Mouse (Mus musculus): ENCODE results near the gene Zfp541. TPM values are rescaled to one million over a fixed set of nuclear protein-coding genes. Genes with fewer than 3 reads are reported as not detected.

Gene Zfp541
- polyA plus RNA-seq, 1 experiment from 2014 or later = 0.16 TPM

- Histone ChIP-seq H3K36me3 (replicated peaks; ENCODE audit: control insufficient read depth, insufficient read depth) (peaks cover 8% of the 10 kb centered on the region; the same call in 1 of the 2 replicates), H3K27ac (peak overlapping the region; percentile 50), H3K4me2 (replicated peaks) (peak overlapping the region; percentile 78), H3K9me3 (ENCODE audit: control insufficient read depth, low read length) (no peaks in the 10 kb centered on the region), H3K9ac (peak overlapping the region; percentile 38), H3K4me1 (replicated peaks; ENCODE audit: control insufficient read depth, insufficient read depth, low read length) (peaks cover 28% of the 10 kb centered on the region), H3K4me3 (replicated peaks; ENCODE audit: low read length) (no peak overlapping the region), H3K27me3 (ENCODE audit: control insufficient read depth, insufficient read depth, low read length) (no peaks in the 10 kb centered on the region)
- WGBS = 3% methylated on average over 3 of the region's 3 CpGs
- ATAC-seq (ENCODE audit: low FRiP score) (no peak), DNase-seq (ENCODE audit: low spot score) (no peak)
Measured at GRCm38 (mm10) chr7:16043861-16044435, 17.7 kb upstream of the Zfp541 start.

- Histone ChIP-seq H3K4me1 (replicated peaks; ENCODE audit: control insufficient read depth, insufficient read depth, low read length) (peaks cover 34% of the 10 kb centered on the region), H3K9ac (peak overlapping the region; percentile 38; the same call in 1 of the 2 replicates), H3K27ac (peak overlapping the region; percentile 50), H3K36me3 (replicated peaks; ENCODE audit: control insufficient read depth, insufficient read depth) (peaks cover 8% of the 10 kb centered on the region; the same call in 1 of the 2 replicates), H3K27me3 (ENCODE audit: control insufficient read depth, insufficient read depth, low read length) (no peaks in the 10 kb centered on the region), H3K4me3 (replicated peaks; ENCODE audit: low read length) (no peak overlapping the region), H3K9me3 (ENCODE audit: control insufficient read depth, low read length) (no peaks in the 10 kb centered on the region), H3K4me2 (replicated peaks) (peak overlapping the region; percentile 78)
- WGBS = 29% methylated on average over 5 of the region's 5 CpGs
- ATAC-seq (ENCODE audit: low FRiP score) (no peak), DNase-seq (ENCODE audit: low spot score) (no peak)
Measured at GRCm38 (mm10) chr7:16044531-16044930, 17.1 kb upstream of the Zfp541 start.

- H3K4me2 ChIP-seq (replicated peaks) = peak overlapping the region; percentile 78
- no peaks in the 10 kb centered on the region for H3K27me3 ChIP-seq (ENCODE audit: control insufficient read depth, insufficient read depth, low read length)
- peak overlapping the region; percentile 69 for H3K4me3 ChIP-seq (replicated peaks; ENCODE audit: low read length)
- ATAC-seq (ENCODE audit: low FRiP score) = no peak
- peaks cover 8% of the 10 kb centered on the region; the same call in 1 of the 2 replicates for H3K36me3 ChIP-seq (replicated peaks; ENCODE audit: control insufficient read depth, insufficient read depth)
- 54% methylated on average over 2 of the region's 2 CpGs for WGBS
- peak overlapping the region; percentile 98 for H3K27ac ChIP-seq
- DNase-seq (ENCODE audit: low spot score) = no peak
- no peaks in the 10 kb centered on the region for H3K9me3 ChIP-seq (ENCODE audit: control insufficient read depth, low read length)
- peak overlapping the region; percentile 96 for H3K9ac ChIP-seq
- peaks cover 44% of the 10 kb centered on the region for H3K4me1 ChIP-seq (replicated peaks; ENCODE audit: control insufficient read depth, insufficient read depth, low read length)
Measured at GRCm38 (mm10) chr7:16045538-16045937, 16.1 kb upstream of the Zfp541 start.

GRCm38 (mm10) chr7:16046101-16046480 is 15.5 kb upstream of the Zfp541 start:
- H3K27me3 ChIP-seq (ENCODE audit: control insufficient read depth, insufficient read depth, low read length) = no peaks in the 10 kb centered on the region
- 3% methylated on average over 7 of the region's 7 CpGs for WGBS
- H3K9me3 ChIP-seq (ENCODE audit: control insufficient read depth, low read length) = no peaks in the 10 kb centered on the region
- peaks cover 8% of the 10 kb centered on the region; the same call in 1 of the 2 replicates for H3K36me3 ChIP-seq (replicated peaks; ENCODE audit: control insufficient read depth, insufficient read depth)
- peak overlapping the region; percentile 69 for H3K4me3 ChIP-seq (replicated peaks; ENCODE audit: low read length)
- ATAC-seq (ENCODE audit: low FRiP score) (peak; percentile 3; the same call in 1 of the 2 replicates), DNase-seq (ENCODE audit: low spot score) (peak; percentile 39)
- H3K4me2 ChIP-seq (replicated peaks) = peak overlapping the region; percentile 78
- H3K9ac ChIP-seq = peak overlapping the region; percentile 96
- H3K4me1 ChIP-seq (replicated peaks; ENCODE audit: control insufficient read depth, insufficient read depth, low read length) = peaks cover 44% of the 10 kb centered on the region
- peak overlapping the region; percentile 98 for H3K27ac ChIP-seq

- peaks cover 44% of the 10 kb centered on the region for H3K4me1 ChIP-seq (replicated peaks; ENCODE audit: control insufficient read depth, insufficient read depth, low read length)
- ATAC-seq (ENCODE audit: low FRiP score) (peak; percentile 25), DNase-seq (ENCODE audit: low spot score) (peak; percentile 55)
- no peaks in the 10 kb centered on the region for H3K9me3 ChIP-seq (ENCODE audit: control insufficient read depth, low read length)
- peak overlapping the region; percentile 98 for H3K27ac ChIP-seq
- under 1% methylated on average over 45 of the region's 46 CpGs for WGBS
- peak overlapping the region; percentile 69 for H3K4me3 ChIP-seq (replicated peaks; ENCODE audit: low read length)
- H3K36me3 ChIP-seq (replicated peaks; ENCODE audit: control insufficient read depth, insufficient read depth) = peaks cover 8% of the 10 kb centered on the region; the same call in 1 of the 2 replicates
- peak overlapping the region; percentile 96 for H3K9ac ChIP-seq
- H3K4me2 ChIP-seq (replicated peaks) = peak overlapping the region; percentile 78
- no peaks in the 10 kb centered on the region for H3K27me3 ChIP-seq (ENCODE audit: control insufficient read depth, insufficient read depth, low read length)
Measured at GRCm38 (mm10) chr7:16046481-16047337, 14.9 kb upstream of the Zfp541 start.

GRCm38 (mm10) chr7:16047338-16048146 is 14.1 kb upstream of the Zfp541 start, which contains the start of gene Bicra:
Gene Bicra, minus strand, starts transcription at chr7:16047921.
- peaks cover 8% of the 10 kb centered on the region; the same call in 1 of the 2 replicates for H3K36me3 ChIP-seq (replicated peaks; ENCODE audit: control insufficient read depth, insufficient read depth)
- no peaks in the 10 kb centered on the region for H3K9me3 ChIP-seq (ENCODE audit: control insufficient read depth, low read length)
- peak within 1 kb of the TSS; percentile 78 for H3K4me2 ChIP-seq (replicated peaks)
- DNase-seq (ENCODE audit: low spot score) (peak; percentile 92), ATAC-seq (ENCODE audit: low FRiP score) (peak; percentile 75)
- H3K4me1 ChIP-seq (replicated peaks; ENCODE audit: control insufficient read depth, insufficient read depth, low read length) = peaks cover 49% of the 10 kb centered on the region
- peak within 1 kb of the TSS; percentile 98 for H3K27ac ChIP-seq
- WGBS = under 1% methylated on average over 58 of the region's 69 CpGs
- peak within 1 kb of the TSS; percentile 96 for H3K9ac ChIP-seq
- H3K27me3 ChIP-seq (ENCODE audit: control insufficient read depth, insufficient read depth, low read length) = no peaks in the 10 kb centered on the region
- peak within 1 kb of the TSS; percentile 69 for H3K4me3 ChIP-seq (replicated peaks; ENCODE audit: low read length)

- ATAC-seq (ENCODE audit: low FRiP score) (peak; percentile 87), DNase-seq (ENCODE audit: low spot score) (peak; percentile 99)
- Histone ChIP-seq H3K4me2 (replicated peaks) (peak overlapping the region; percentile 78), H3K4me3 (replicated peaks; ENCODE audit: low read length) (peak overlapping the region; percentile 69), H3K9me3 (ENCODE audit: control insufficient read depth, low read length) (no peaks in the 10 kb centered on the region), H3K36me3 (replicated peaks; ENCODE audit: control insufficient read depth, insufficient read depth) (0 out of 2 replicates have a peak, but pooled peaks cover 3% of the 10 kb centered on the region), H3K27ac (peak overlapping the region; percentile 98), H3K27me3 (ENCODE audit: control insufficient read depth, insufficient read depth, low read length) (no peaks in the 10 kb centered on the region), H3K4me1 (replicated peaks; ENCODE audit: control insufficient read depth, insufficient read depth, low read length) (peaks cover 51% of the 10 kb centered on the region), H3K9ac (peak overlapping the region; percentile 96)
- WGBS = under 1% methylated on average over 20 of the region's 20 CpGs
Measured at GRCm38 (mm10) chr7:16048164-16048564, 13.4 kb upstream of the Zfp541 start.

- Histone ChIP-seq H3K4me1 (replicated peaks; ENCODE audit: control insufficient read depth, insufficient read depth, low read length) (peaks cover 48% of the 10 kb centered on the region), H3K9ac (peak overlapping the region; percentile 96), H3K27ac (peak overlapping the region; percentile 98), H3K4me3 (replicated peaks; ENCODE audit: low read length) (peak overlapping the region; percentile 69), H3K27me3 (ENCODE audit: control insufficient read depth, insufficient read depth, low read length) (no peaks in the 10 kb centered on the region), H3K4me2 (replicated peaks) (peak overlapping the region; percentile 78), H3K36me3 (replicated peaks; ENCODE audit: control insufficient read depth, insufficient read depth) (no peaks in the 10 kb centered on the region), H3K9me3 (ENCODE audit: control insufficient read depth, low read length) (no peaks in the 10 kb centered on the region)
- no peak for ATAC-seq (ENCODE audit: low FRiP score)
- WGBS = 9% methylated on average over 36 of the region's 36 CpGs
- DNase-seq (ENCODE audit: low spot score) = peak; percentile 44
Measured at GRCm38 (mm10) chr7:16048675-16049575, 12.7 kb upstream of the Zfp541 start.
